Mouse (Mus musculus): ENCODE data around the gene B3gnt3. TPM values are rescaled to one million over a fixed set of nuclear protein-coding genes. Genes with fewer than 3 reads are reported as not detected.

B3gnt3 gene
- polyA plus RNA-seq, 1 experiment: 25.0 TPM

GRCm38 (mm10) chr8:71675456-71676019, 26.1 kb downstream of the B3gnt3 start:
- TF ChIP-seq CTCF (IDR thresholded peaks at IDR 0.05; ENCODE audit: insufficient read depth, low read length) (no peak), POLR2A (IDR thresholded peaks at IDR 0.05; ENCODE audit: borderline replicate concordance, extremely low read depth, low read depth, low read length) (no peak)
- Histone ChIP-seq H3K4me3 (replicated peaks; ENCODE audit: extremely low read depth, low read depth, low read length) (no peak overlapping the region), H3K4me1 (ENCODE audit: control insufficient read depth, insufficient read depth, low read length) (peaks cover 10% of the 10 kb centered on the region)
- WGBS: 47% methylated on average over 9 of the region's 9 CpGs
- no peak for DNase-seq

GRCm38 (mm10) chr8:71674071-71674470, 27.5 kb downstream of the B3gnt3 start:
- TF ChIP-seq POLR2A (IDR thresholded peaks at IDR 0.05; ENCODE audit: borderline replicate concordance, extremely low read depth, low read depth, low read length) (no peak), CTCF (IDR thresholded peaks at IDR 0.05; ENCODE audit: insufficient read depth, low read length) (no peak)
- no peak for DNase-seq
- H3K4me3 ChIP-seq (replicated peaks; ENCODE audit: extremely low read depth, low read depth, low read length): no peak overlapping the region
- peaks cover 10% of the 10 kb centered on the region for H3K4me1 ChIP-seq (ENCODE audit: control insufficient read depth, insufficient read depth, low read length)
- WGBS: 67% methylated on average over 2 of the region's 2 CpGs

GRCm38 (mm10) chr8:71672168-71672735, 29.3 kb downstream of the B3gnt3 start:
- no peak for DNase-seq
- TF ChIP-seq POLR2A (IDR thresholded peaks at IDR 0.05; ENCODE audit: borderline replicate concordance, extremely low read depth, low read depth, low read length) (no peak), CTCF (IDR thresholded peaks at IDR 0.05; ENCODE audit: insufficient read depth, low read length) (no peak)
- no peak overlapping the region for H3K4me3 ChIP-seq (replicated peaks; ENCODE audit: extremely low read depth, low read depth, low read length)
- WGBS: 66% methylated on average over 6 of the region's 6 CpGs
- H3K4me1 ChIP-seq (ENCODE audit: control insufficient read depth, insufficient read depth, low read length): peaks cover 3% of the 10 kb centered on the region

GRCm38 (mm10) chr8:71671549-71671965, 30.0 kb downstream of the B3gnt3 start, which contains the start of gene Unc13a:
Unc13a (minus strand) TSS chr8:71671757.
- peak; percentile 35; the same call in 1 of the 2 replicates for TF ChIP-seq POLR2A (IDR thresholded peaks at IDR 0.05; ENCODE audit: borderline replicate concordance, extremely low read depth, low read depth, low read length)
- no peak for TF ChIP-seq CTCF (IDR thresholded peaks at IDR 0.05; ENCODE audit: insufficient read depth, low read length)
- WGBS: under 1% methylated on average over 42 of the region's 42 CpGs
- Histone ChIP-seq H3K4me1 (ENCODE audit: control insufficient read depth, insufficient read depth, low read length) (peaks cover 3% of the 10 kb centered on the region; the same call in 1 of the 2 replicates), H3K4me3 (replicated peaks; ENCODE audit: extremely low read depth, low read depth, low read length) (peak within 1 kb of the TSS; percentile 50)
- DNase-seq: peak; percentile 90

- H3K4me3 ChIP-seq (replicated peaks; ENCODE audit: extremely low read depth, low read depth, low read length): peak overlapping the region; percentile 50
- WGBS: 2% methylated on average over 61 of the region's 64 CpGs
- H3K4me1 ChIP-seq (ENCODE audit: control insufficient read depth, insufficient read depth, low read length): peaks cover 3% of the 10 kb centered on the region; the same call in 1 of the 2 replicates
- no peak for DNase-seq
- TF ChIP-seq CTCF (IDR thresholded peaks at IDR 0.05; ENCODE audit: insufficient read depth, low read length): no peak
- TF ChIP-seq POLR2A (IDR thresholded peaks at IDR 0.05; ENCODE audit: borderline replicate concordance, extremely low read depth, low read depth, low read length): no peak
Observed at GRCm38 (mm10) chr8:71670621-71671548, 30.7 kb downstream of the B3gnt3 start.

- WGBS: 21% methylated on average over 12 of the region's 12 CpGs
- H3K4me3 ChIP-seq (replicated peaks; ENCODE audit: extremely low read depth, low read depth, low read length): no peak overlapping the region
- no peak for DNase-seq
- TF ChIP-seq CTCF (IDR thresholded peaks at IDR 0.05; ENCODE audit: insufficient read depth, low read length) (no peak), POLR2A (IDR thresholded peaks at IDR 0.05; ENCODE audit: borderline replicate concordance, extremely low read depth, low read depth, low read length) (no peak)
- peaks cover 3% of the 10 kb centered on the region; the same call in 1 of the 2 replicates for H3K4me1 ChIP-seq (ENCODE audit: control insufficient read depth, insufficient read depth, low read length)
Observed at GRCm38 (mm10) chr8:71670198-71670597, 31.4 kb downstream of the B3gnt3 start.

GRCm38 (mm10) chr8:71668220-71668975, 33.2 kb downstream of the B3gnt3 start:
- WGBS: under 1% methylated on average over 21 of the region's 21 CpGs
- peaks cover 3% of the 10 kb centered on the region; the same call in 1 of the 2 replicates for H3K4me1 ChIP-seq (ENCODE audit: control insufficient read depth, insufficient read depth, low read length)
- no peak for DNase-seq
- TF ChIP-seq POLR2A (IDR thresholded peaks at IDR 0.05; ENCODE audit: borderline replicate concordance, extremely low read depth, low read depth, low read length) (no peak), CTCF (IDR thresholded peaks at IDR 0.05; ENCODE audit: insufficient read depth, low read length) (no peak)
- H3K4me3 ChIP-seq (replicated peaks; ENCODE audit: extremely low read depth, low read depth, low read length): no peak overlapping the region

GRCm38 (mm10) chr8:71667256-71667655, 34.3 kb downstream of the B3gnt3 start:
- peaks cover 3% of the 10 kb centered on the region; the same call in 1 of the 2 replicates for H3K4me1 ChIP-seq (ENCODE audit: control insufficient read depth, insufficient read depth, low read length)
- H3K4me3 ChIP-seq (replicated peaks; ENCODE audit: extremely low read depth, low read depth, low read length): no peak overlapping the region
- no peak for DNase-seq
- TF ChIP-seq POLR2A (IDR thresholded peaks at IDR 0.05; ENCODE audit: borderline replicate concordance, extremely low read depth, low read depth, low read length): no peak
- no peak for TF ChIP-seq CTCF (IDR thresholded peaks at IDR 0.05; ENCODE audit: insufficient read depth, low read length)
- 60% methylated on average over 5 of the region's 5 CpGs for WGBS

- Histone ChIP-seq H3K4me3 (replicated peaks; ENCODE audit: extremely low read depth, low read depth, low read length) (no peak overlapping the region), H3K4me1 (ENCODE audit: control insufficient read depth, insufficient read depth, low read length) (peaks cover 3% of the 10 kb centered on the region; the same call in 1 of the 2 replicates)
- DNase-seq: no peak
- no peak for TF ChIP-seq CTCF (IDR thresholded peaks at IDR 0.05; ENCODE audit: insufficient read depth, low read length)
- TF ChIP-seq POLR2A (IDR thresholded peaks at IDR 0.05; ENCODE audit: borderline replicate concordance, extremely low read depth, low read depth, low read length): no peak
- WGBS: 71% methylated on average over 1 of the region's 1 CpGs
Observed at GRCm38 (mm10) chr8:71666855-71667254, 34.7 kb downstream of the B3gnt3 start.
